Mouse (Mus musculus): Measurements from ENCODE around the gene Agtpbp1. TPM values are rescaled to one million over a fixed set of nuclear protein-coding genes. Genes with fewer than 3 reads are reported as not detected.

The Agtpbp1 gene
- polyA plus RNA-seq, 1 experiment: 1.7 TPM

DNA sequence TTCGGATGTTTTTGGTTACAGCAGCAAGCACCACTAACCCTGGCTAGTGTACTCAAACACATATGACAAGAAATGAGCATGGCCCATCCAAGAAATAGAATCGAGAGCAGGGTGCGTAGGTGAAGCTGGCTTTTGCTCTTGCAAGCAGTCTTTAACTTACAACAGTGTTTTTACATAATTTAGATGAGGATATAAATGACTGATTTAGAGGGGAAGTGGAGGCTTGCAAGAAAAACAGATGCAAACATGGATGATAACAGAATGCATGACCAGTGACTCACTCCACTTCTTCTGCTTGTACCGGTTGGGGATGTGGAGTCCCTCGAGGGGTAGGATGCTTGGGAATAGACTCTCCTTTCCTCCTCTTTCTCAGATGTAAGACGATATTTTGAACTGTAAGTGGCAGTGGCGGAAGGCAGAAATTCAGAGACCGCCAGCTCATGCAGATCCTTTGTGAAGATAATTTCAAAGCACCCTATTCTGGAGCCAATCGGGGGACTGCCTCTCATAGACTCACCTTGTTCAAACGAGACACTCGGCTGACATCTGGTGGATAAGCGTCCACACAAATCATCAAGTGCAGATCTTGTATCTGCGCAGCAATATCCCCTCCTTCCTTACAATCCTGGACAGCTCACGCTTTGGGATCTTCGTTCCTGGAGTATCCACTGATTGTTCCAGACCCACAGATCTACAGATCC is 168.3 kb downstream of the Agtpbp1 start:
- Histone ChIP-seq H3K4me3 (ENCODE audit: low read depth, low read length) (no peak overlapping the region), H3K27me3 (ENCODE audit: control insufficient read depth, insufficient read depth, low read length) (no peaks in the 10 kb centered on the region), H3K27ac (ENCODE audit: insufficient read depth, low read depth, low read length) (no peak overlapping the region), H3K4me1 (ENCODE audit: control insufficient read depth, insufficient read depth, insufficient read length, low read length) (no peaks in the 10 kb centered on the region), H3K36me3 (ENCODE audit: control insufficient read depth, insufficient read depth, low read length) (no peaks in the 10 kb centered on the region)
- TF ChIP-seq CTCF (IDR thresholded peaks at IDR 0.05; ENCODE audit: extremely low read depth, insufficient read length, insufficient replicate concordance, low read depth, low read length) (no peak), POLR2A (IDR thresholded peaks at IDR 0.05; ENCODE audit: low read depth, low read length) (no peak)
- WGBS: 81% methylated on average over 15 of the region's 15 CpGs

DNA sequence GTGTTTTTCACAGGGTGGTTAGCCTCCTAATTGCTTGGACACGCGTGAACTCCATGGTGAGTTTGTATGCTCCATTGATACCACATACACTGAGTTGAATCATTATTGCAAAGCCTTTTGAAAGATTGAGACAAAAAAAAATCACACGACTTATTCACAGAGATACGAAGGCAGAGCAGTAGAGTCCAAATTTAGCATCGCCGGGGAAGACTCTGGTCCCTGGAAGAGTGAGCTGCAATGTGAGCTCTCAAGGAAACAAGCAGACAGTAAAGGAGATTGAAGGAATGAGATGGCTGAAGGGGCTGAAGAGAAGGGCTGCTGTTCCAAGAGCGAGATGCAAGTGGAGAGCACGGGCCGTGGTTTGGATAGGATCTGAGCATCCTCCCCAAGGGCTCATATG is 171.1 kb downstream of the Agtpbp1 start:
- Histone ChIP-seq H3K4me1 (ENCODE audit: control insufficient read depth, insufficient read depth, insufficient read length, low read length) (no peaks in the 10 kb centered on the region), H3K36me3 (ENCODE audit: control insufficient read depth, insufficient read depth, low read length) (no peaks in the 10 kb centered on the region), H3K27me3 (ENCODE audit: control insufficient read depth, insufficient read depth, low read length) (no peaks in the 10 kb centered on the region), H3K4me3 (ENCODE audit: low read depth, low read length) (no peak overlapping the region), H3K27ac (ENCODE audit: insufficient read depth, low read depth, low read length) (no peak overlapping the region)
- 96% methylated on average over 9 of the region's 9 CpGs for WGBS
- TF ChIP-seq POLR2A (IDR thresholded peaks at IDR 0.05; ENCODE audit: low read depth, low read length): no peak
- TF ChIP-seq CTCF (IDR thresholded peaks at IDR 0.05; ENCODE audit: extremely low read depth, insufficient read length, insufficient replicate concordance, low read depth, low read length): no peak

DNA sequence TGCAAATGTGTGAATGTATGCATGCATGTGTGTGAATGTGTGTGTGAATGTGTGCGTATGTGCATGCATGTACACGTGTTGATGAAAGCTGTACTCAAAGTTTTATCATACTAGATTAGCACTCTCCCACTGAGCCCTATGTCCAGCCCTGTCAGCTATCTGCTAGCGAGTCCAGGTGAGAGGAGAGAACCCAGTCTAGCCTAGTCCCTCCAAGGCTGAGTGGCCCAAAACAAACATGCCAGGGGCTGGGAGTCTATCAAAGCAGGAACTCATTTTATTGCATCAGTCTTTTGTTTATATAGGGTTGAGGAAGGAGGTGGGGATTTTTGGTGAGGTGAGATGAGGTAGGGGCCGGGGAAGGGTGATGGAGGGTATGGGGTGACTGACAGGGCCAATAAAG is 172.4 kb downstream of the Agtpbp1 start:
- H3K27me3 ChIP-seq (ENCODE audit: control insufficient read depth, insufficient read depth, low read length): no peaks in the 10 kb centered on the region
- 50% methylated on average over 4 of the region's 4 CpGs for WGBS

DNA sequence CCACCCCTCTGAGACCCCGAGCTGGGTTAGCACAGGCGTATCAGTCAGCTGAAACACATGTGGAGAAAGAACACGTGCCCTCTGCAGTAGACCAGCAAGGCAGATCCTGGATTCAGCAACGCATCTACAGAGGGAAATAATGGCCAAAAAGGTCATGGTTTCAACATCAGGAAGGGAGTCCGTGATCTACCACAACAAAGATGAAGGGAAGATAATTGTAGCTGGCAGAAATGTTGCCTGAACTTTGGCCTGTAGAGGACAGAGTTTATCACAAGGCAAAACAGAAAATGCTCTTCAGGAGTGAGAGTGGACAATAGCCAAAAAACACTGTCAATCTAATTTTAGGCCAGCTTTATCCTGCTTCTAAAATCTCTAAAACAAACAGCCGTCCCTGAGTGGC is 177.8 kb downstream of the Agtpbp1 start:
- TF ChIP-seq CTCF (IDR thresholded peaks at IDR 0.05; ENCODE audit: extremely low read depth, insufficient read length, insufficient replicate concordance, low read depth, low read length) (no peak), POLR2A (IDR thresholded peaks at IDR 0.05; ENCODE audit: low read depth, low read length) (no peak)
- Histone ChIP-seq H3K36me3 (ENCODE audit: control insufficient read depth, insufficient read depth, low read length) (no peaks in the 10 kb centered on the region), H3K27me3 (ENCODE audit: control insufficient read depth, insufficient read depth, low read length) (no peaks in the 10 kb centered on the region), H3K4me1 (ENCODE audit: control insufficient read depth, insufficient read depth, insufficient read length, low read length) (no peaks in the 10 kb centered on the region), H3K27ac (ENCODE audit: insufficient read depth, low read depth, low read length) (no peak overlapping the region), H3K4me3 (ENCODE audit: low read depth, low read length) (no peak overlapping the region)
- WGBS: 76% methylated on average over 6 of the region's 6 CpGs

More for the DNA sequence above, 172.4 kb downstream of the Agtpbp1 start:
- H3K4me1 ChIP-seq (ENCODE audit: control insufficient read depth, insufficient read depth, insufficient read length, low read length): no peaks in the 10 kb centered on the region
- TF ChIP-seq CTCF (IDR thresholded peaks at IDR 0.05; ENCODE audit: extremely low read depth, insufficient read length, insufficient replicate concordance, low read depth, low read length) (no peak), POLR2A (IDR thresholded peaks at IDR 0.05; ENCODE audit: low read depth, low read length) (no peak)
- H3K27ac ChIP-seq (ENCODE audit: insufficient read depth, low read depth, low read length): no peak overlapping the region
- no peak overlapping the region for H3K4me3 ChIP-seq (ENCODE audit: low read depth, low read length)
- H3K36me3 ChIP-seq (ENCODE audit: control insufficient read depth, insufficient read depth, low read length): no peaks in the 10 kb centered on the region

DNA sequence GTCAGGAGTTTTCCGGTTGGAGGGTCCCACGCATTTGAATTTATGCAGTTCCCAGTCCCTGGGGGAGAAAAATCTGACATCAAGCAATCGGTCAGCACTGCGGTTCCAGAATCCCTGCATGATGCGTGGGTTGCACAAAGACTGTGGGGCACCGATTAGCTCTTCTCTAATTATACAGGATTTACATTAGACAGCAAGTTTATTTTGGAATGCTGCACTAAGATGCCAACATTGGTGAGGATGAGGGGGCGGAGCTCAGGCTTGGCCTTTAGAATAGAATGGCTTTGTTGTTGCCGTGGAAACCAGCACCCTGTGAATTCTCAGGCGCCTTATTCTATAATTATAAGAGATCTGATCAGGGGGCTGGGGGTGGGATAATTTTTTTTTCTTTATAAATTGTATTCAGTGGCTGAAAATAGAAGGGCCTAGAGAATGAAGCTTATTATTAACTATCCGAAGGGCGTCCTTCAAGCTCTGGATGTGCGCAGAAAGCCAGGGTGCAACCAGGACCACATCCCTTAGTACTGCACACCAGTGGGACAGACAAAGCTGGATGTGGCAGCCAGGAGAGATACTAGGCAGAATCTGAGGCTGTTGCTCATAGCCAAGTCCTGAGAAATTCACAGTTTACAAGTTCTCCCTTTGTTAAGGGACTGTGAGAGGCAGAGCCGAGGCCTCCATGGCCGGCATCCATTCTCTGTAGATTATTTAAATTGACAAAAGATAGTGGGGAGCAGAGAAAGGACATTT is 182.8 kb downstream of the Agtpbp1 start:
- 88% methylated on average over 14 of the region's 14 CpGs for WGBS
- no peak overlapping the region for H3K27ac ChIP-seq (ENCODE audit: insufficient read depth, low read depth, low read length)
- H3K27me3 ChIP-seq (ENCODE audit: control insufficient read depth, insufficient read depth, low read length): no peaks in the 10 kb centered on the region
- no peaks in the 10 kb centered on the region for H3K4me1 ChIP-seq (ENCODE audit: control insufficient read depth, insufficient read depth, insufficient read length, low read length)
- no peak overlapping the region for H3K4me3 ChIP-seq (ENCODE audit: low read depth, low read length)
- TF ChIP-seq CTCF (IDR thresholded peaks at IDR 0.05; ENCODE audit: extremely low read depth, insufficient read length, insufficient replicate concordance, low read depth, low read length) (no peak), POLR2A (IDR thresholded peaks at IDR 0.05; ENCODE audit: low read depth, low read length) (no peak)
- no peaks in the 10 kb centered on the region for H3K36me3 ChIP-seq (ENCODE audit: control insufficient read depth, insufficient read depth, low read length)

DNA sequence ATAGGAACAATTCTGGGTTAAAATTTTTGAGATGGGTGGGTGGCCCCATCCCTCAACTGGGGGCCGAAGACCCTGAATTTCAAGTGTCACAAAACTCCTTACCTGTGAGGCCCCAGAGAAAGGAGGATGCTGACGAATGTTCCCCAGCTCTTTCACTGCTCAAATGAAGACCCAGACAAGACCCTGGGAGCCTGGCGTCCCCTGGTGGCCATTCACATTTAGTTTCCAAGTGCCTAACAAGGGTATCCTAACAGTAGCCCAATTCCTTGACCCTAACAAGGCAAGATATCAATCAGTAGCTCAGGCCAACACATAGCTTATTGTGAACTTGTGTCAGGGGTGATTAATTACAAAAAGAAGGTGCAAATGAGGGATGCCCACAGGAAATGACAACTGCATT is 187.5 kb downstream of the Agtpbp1 start:
- TF ChIP-seq POLR2A (IDR thresholded peaks at IDR 0.05; ENCODE audit: low read depth, low read length): no peak
- TF ChIP-seq CTCF (IDR thresholded peaks at IDR 0.05; ENCODE audit: extremely low read depth, insufficient read length, insufficient replicate concordance, low read depth, low read length): no peak
- Histone ChIP-seq H3K27ac (ENCODE audit: insufficient read depth, low read depth, low read length) (no peak overlapping the region), H3K4me3 (ENCODE audit: low read depth, low read length) (no peak overlapping the region), H3K4me1 (ENCODE audit: control insufficient read depth, insufficient read depth, insufficient read length, low read length) (no peaks in the 10 kb centered on the region), H3K36me3 (ENCODE audit: control insufficient read depth, insufficient read depth, low read length) (no peaks in the 10 kb centered on the region), H3K27me3 (ENCODE audit: control insufficient read depth, insufficient read depth, low read length) (no peaks in the 10 kb centered on the region)
- 27% methylated on average over 3 of the region's 3 CpGs for WGBS

Other genes starting within 250 kb of the Agtpbp1 start
- gene Naa35, start within 50 bp of the Agtpbp1 start, polyA plus RNA-seq (2012; rRNA removed): 20.2 and 31.3 TPM in 2 replicates
- gene Golm1, start 90.6 kb upstream of the Agtpbp1 start, polyA plus RNA-seq (2012; rRNA removed): 25.2 and 29.1 TPM in 2 replicates
- not detected in 2 replicates for gene 4921517D22Rik, start 108.9 kb upstream of the Agtpbp1 start, polyA plus RNA-seq (2012; rRNA removed)
- gene Spata31d1a, start 125.1 kb upstream of the Agtpbp1 start, polyA plus RNA-seq (2012; rRNA removed): not detected in 2 replicates
- gene Spata31d1b, start 127.1 kb upstream of the Agtpbp1 start, polyA plus RNA-seq (2012; rRNA removed): not detected in 2 replicates
- not detected in 2 replicates for gene Spata31d1d, start 146.5 kb upstream of the Agtpbp1 start, polyA plus RNA-seq (2012; rRNA removed)
- 0.04 TPM in 1 of 2 replicates, not detected in the other for gene 1700014D04Rik, start 161.5 kb upstream of the Agtpbp1 start, polyA plus RNA-seq (2012; rRNA removed)
- 28.8 and 40.1 TPM in 2 replicates for gene Isca1, start 184.6 kb upstream of the Agtpbp1 start, polyA plus RNA-seq (2012; rRNA removed)
- gene Gm49354, start 197.0 kb upstream of the Agtpbp1 start, polyA plus RNA-seq (2012; rRNA removed): not detected in 2 replicates
- gene Tut7, start 237.9 kb upstream of the Agtpbp1 start, polyA plus RNA-seq (2012; rRNA removed): 11.7 and 33.3 TPM in 2 replicates